Mouse (Mus musculus) liver (tissue): ENCODE results near the gene Sfr1.
A peak's percentile ranks its signal among the peaks of the same experiment; 100 is the strongest.

Experiments
- DNase-seq: peaks from one replicate; pipeline ENCODE4 v3.0.0-alpha.2; 2020; ENCODE audit warnings: mixed read lengths

Gene Sfr1

GRCm38 (mm10) chr19:47731071-47731881 lies at the start of gene Sfr1:
Gene Sfr1, plus strand, starts transcription at chr19:47731682.
- DNase-seq, result peak; percentile 100

GRCm38 (mm10) chr19:47689592-47689991 lies 41.9 kb upstream of the Sfr1 start:
- no peak for DNase-seq

GRCm38 (mm10) chr19:47691994-47692393 lies 39.5 kb upstream of the Sfr1 start, which contains the start of gene Col17a1:
Gene Col17a1, minus strand, starts transcription at chr19:47692094.
- no peak for DNase-seq

- no peak for DNase-seq
Observed at GRCm38 (mm10) chr19:47695725-47696124, 35.8 kb upstream of the Sfr1 start.

GRCm38 (mm10) chr19:47696411-47696810 lies 35.1 kb upstream of the Sfr1 start:
- no peak for DNase-seq

- no peak for DNase-seq
Observed at GRCm38 (mm10) chr19:47697067-47697466, 34.4 kb upstream of the Sfr1 start.

GRCm38 (mm10) chr19:47698266-47698665 lies 33.2 kb upstream of the Sfr1 start:
- no peak for DNase-seq

- DNase-seq, result no peak
Observed at GRCm38 (mm10) chr19:47699743-47700142, 31.7 kb upstream of the Sfr1 start.

- DNase-seq, result no peak
Observed at GRCm38 (mm10) chr19:47700509-47700908, 31.0 kb upstream of the Sfr1 start.

GRCm38 (mm10) chr19:47705080-47705771 lies 26.3 kb upstream of the Sfr1 start:
- DNase-seq, result no peak

GRCm38 (mm10) chr19:47705772-47706309 lies 25.6 kb upstream of the Sfr1 start:
- DNase-seq, result no peak

- DNase-seq, result no peak
Observed at GRCm38 (mm10) chr19:47710376-47710775, 21.1 kb upstream of the Sfr1 start.

GRCm38 (mm10) chr19:47713457-47713856 lies 18.0 kb upstream of the Sfr1 start:
- no peak for DNase-seq

- no peak for DNase-seq
Observed at GRCm38 (mm10) chr19:47716144-47716543, 15.3 kb upstream of the Sfr1 start.

- no peak for DNase-seq
Observed at GRCm38 (mm10) chr19:47719147-47719546, 12.3 kb upstream of the Sfr1 start.

- no peak for DNase-seq
Observed at GRCm38 (mm10) chr19:47722471-47722870, 9.0 kb upstream of the Sfr1 start.

- no peak for DNase-seq
Observed at GRCm38 (mm10) chr19:47724903-47725302, 6.6 kb upstream of the Sfr1 start.

GRCm38 (mm10) chr19:47725643-47726140 lies 5.8 kb upstream of the Sfr1 start:
- no peak for DNase-seq

GRCm38 (mm10) chr19:47730691-47731070 lies 801 bp upstream of the Sfr1 start:
- peak; percentile 77 for DNase-seq

- peak; percentile 89 for DNase-seq
Observed at GRCm38 (mm10) chr19:47731931-47732330, 449 bp downstream of the Sfr1 start.

GRCm38 (mm10) chr19:47747072-47747471 lies 15.6 kb downstream of the Sfr1 start:
- DNase-seq, result no peak

- no peak for DNase-seq
Observed at GRCm38 (mm10) chr19:47748950-47749349, 17.5 kb downstream of the Sfr1 start.

- no peak for DNase-seq
Observed at GRCm38 (mm10) chr19:47750391-47750790, 18.9 kb downstream of the Sfr1 start.

- no peak for DNase-seq
Observed at GRCm38 (mm10) chr19:47752456-47752855, 21.0 kb downstream of the Sfr1 start.
